Mouse (Mus musculus): ENCODE measurements around the gene Gm28035.

- no peak for TF ChIP-seq POLR2A (IDR thresholded peaks at IDR 0.05; ENCODE audit: low read depth, low read length)
- TF ChIP-seq CTCF (conservative IDR thresholded peaks at IDR 0.05; ENCODE audit: insufficient read depth, insufficient read length, low read depth, low read length): peak; percentile 33; the same call in 1 of the 2 replicates
These were observed 59.2 kb downstream of the Gm28035 start for GRCm38 (mm10) chr2:30299525-30299924.
